Mouse (Mus musculus): ENCODE data around the gene Mrpl49.
A peak's percentile ranks its signal among the peaks of the same experiment; 100 is the strongest.

Gene Mrpl49

GRCm38 (mm10) chr19:6057313-6058096, at the start of gene Mrpl49, which contains the start of gene Fau:
Gene Mrpl49 (minus strand): TSS chr19:6057785.
Gene Fau (plus strand): TSS chr19:6057844.
- peak; percentile 99 to 100 for DNase-seq (ENCODE audit: low spot score in 2 of 2)

DNA sequence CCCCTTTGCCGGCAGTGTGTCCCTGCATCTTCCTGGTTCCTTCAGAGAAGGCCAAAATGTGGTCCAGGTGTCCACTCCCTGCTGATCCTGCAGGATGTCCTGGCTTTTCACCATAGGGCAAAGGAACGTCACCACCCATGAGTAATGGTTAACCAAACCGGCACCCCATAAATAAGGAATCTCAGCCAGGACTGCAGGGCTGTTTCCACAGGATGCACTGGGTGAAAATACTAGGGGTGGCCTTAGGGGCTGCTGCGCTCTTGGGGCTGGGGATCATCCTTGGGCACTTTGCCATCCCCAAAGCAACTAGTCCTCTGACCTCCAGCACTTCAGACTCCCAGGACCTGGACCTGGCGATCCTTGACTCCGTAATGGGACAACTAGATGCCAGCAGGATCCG, 48.0 kb upstream of the Mrpl49 start, which contains the start of gene Naaladl1:
Naaladl1 (plus strand) TSS at position 197 of the 400 bp plus-strand sequence.
- DNase-seq (ENCODE audit: low spot score in 2 of 2), result no peak

GRCm38 (mm10) chr19:6104476-6104875, 46.9 kb upstream of the Mrpl49 start:
- DNase-seq (ENCODE audit: low spot score in 2 of 2), result no peak

GRCm38 (mm10) chr19:6102169-6102853, 44.7 kb upstream of the Mrpl49 start:
- no peak for DNase-seq (ENCODE audit: low spot score in 2 of 2)

DNA sequence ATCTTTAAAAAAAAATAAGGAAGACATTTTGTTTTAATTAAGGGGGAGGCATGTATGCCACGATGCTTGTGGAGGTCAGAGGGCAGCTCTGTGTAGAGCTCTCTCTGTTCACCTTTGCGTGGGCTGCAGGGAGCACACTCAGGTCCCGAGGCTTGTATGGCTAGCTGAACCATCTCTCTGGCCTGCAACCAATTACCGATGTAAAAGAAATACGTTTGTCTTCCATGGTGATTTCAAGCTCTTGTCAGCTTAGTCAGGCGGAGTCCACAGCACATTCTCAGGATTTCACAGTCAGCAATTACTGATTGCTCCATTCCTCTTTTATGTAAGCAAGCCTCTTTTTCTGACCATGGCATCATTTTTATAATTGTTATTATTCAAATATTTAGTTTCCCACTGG, 43.6 kb upstream of the Mrpl49 start:
- DNase-seq (ENCODE audit: low spot score in 2 of 2), result no peak

GRCm38 (mm10) chr19:6097847-6098246, 40.3 kb upstream of the Mrpl49 start:
- no peak for DNase-seq (ENCODE audit: low spot score in 2 of 2)

- DNase-seq (ENCODE audit: low spot score in 2 of 2), result no peak
Observed at GRCm38 (mm10) chr19:6094119-6094518, 36.5 kb upstream of the Mrpl49 start, which contains the start of gene AC131692.1. Gene AC131692.1 (plus strand): TSS chr19:6094419.

GRCm38 (mm10) chr19:6088841-6089240, 31.3 kb upstream of the Mrpl49 start:
- DNase-seq (ENCODE audit: low spot score in 2 of 2), result no peak

DNA sequence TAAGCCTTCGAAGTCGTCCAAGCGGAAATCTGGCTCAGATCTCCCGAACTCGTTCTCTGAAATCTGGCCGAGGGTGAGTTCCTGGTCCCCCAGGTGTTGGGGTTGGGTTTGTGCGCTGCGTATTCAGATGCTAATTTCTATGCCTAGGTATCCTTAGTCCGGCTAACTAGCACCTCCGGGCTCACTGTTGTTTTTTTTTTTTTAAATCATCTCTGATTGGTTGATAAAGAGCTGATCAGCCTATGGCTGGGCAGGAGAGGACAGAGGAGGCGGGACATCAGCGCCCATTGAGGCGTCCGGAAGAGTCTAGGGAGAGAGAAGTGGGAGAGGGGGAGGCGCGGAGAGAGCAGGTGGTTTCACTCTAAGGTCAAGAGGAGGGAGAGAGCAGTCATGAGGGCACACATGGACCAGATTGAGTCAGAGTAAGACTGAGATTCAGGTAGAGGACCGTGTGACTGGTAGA, 27.9 kb upstream of the Mrpl49 start:
- DNase-seq (ENCODE audit: low spot score in 2 of 2), result no peak

DNA sequence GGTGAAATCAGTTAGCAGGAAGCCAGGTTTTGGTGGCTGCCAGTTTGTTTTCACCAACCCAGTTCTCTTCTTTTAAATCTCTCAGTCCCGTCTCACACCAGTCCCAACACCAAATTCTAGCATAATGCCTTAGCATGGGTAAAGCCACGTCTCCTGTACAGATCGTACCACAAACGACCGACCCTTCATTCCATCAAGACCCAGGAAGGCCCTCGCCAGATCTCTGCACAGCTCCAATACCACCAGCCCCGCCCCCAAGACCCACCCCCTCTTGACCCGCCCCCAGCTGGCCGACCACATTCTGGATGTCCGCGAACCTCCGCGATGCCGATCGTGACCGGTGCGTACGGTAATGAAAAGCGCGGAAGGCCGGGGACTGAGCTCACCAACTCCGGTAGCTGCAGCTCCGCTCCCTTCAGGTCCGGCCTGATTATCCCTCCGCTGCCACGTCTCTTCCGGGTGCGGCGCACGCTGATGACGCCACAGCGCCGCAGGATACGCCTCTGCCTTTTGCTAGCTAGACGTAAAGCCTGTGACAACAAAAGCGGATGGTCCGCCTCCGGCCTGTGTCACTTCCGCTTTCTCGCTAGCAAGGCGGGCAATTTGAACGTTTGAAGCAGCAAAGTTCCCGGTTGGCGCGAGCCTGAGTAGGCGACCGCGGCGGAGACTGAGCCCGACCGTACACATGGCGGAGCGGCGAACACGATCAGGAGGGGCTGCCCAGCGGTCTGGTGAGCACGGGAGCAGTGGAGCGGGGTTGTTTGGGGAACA, 27.1 kb upstream of the Mrpl49 start, which contains the start of the genes Zfpl1 and Cdca5:
Zfpl1 (minus strand) TSS at position 479 of the 771 bp plus-strand sequence.
Cdca5 (plus strand) TSS at position 506 of the 771 bp plus-strand sequence.
- peak; percentile 95 to 97 for DNase-seq (ENCODE audit: low spot score in 2 of 2)

DNA sequence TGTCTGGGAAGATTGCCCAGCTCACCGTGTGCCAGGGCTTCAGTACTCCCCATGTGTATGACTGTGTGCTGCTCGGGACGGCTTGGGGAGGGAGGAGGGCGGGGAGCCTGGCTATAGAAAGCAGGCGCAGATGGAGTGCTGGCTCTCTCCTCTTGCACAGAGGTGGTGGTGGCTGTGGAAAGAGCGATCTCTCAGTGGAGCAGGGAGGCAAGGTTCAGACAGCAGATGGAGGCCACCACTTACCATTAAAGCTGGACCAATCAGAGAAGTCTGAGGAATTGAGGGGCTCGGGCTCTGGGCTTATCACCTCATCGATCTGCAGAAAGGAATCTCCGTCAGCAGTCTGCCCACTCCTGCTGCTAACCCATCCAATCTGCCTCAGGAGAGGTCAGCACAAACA, 24.6 kb upstream of the Mrpl49 start, which contains the start of gene Gm28374:
Gm28374 (minus strand) TSS at position 101 of the 400 bp plus-strand sequence.
- no peak for DNase-seq (ENCODE audit: low spot score in 2 of 2)

- DNase-seq (ENCODE audit: low spot score in 2 of 2), result no peak
Observed at GRCm38 (mm10) chr19:6079983-6080480, 22.4 kb upstream of the Mrpl49 start, which contains the start of gene Tmem262. Gene Tmem262 (plus strand): TSS chr19:6080033.

- DNase-seq (ENCODE audit: low spot score in 2 of 2), result peak; percentile 91 to 92
Observed at GRCm38 (mm10) chr19:6076564-6077393, 19.2 kb upstream of the Mrpl49 start, which contains the start of gene Vps51. Gene Vps51 (minus strand): TSS chr19:6077231.

DNA sequence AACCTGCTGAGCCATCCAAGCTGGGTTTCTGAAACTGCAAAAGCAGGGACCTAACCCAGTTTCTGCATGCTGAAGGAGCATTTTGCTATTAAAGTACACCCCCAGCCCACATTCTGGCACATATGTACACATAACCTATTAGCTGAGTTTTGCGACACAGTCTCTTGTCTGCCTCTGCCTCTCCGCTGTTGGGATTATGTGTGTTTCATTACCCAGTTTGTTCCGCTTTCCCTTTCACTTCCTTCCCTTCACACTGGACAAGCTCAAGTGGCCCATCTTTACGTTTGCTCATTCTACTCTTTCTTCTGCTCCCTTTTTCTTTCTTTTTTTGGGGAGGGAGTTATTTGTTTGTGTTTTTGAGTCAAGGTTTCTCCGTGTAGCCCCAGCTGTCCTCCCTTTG, 16.3 kb upstream of the Mrpl49 start:
- DNase-seq (ENCODE audit: low spot score in 2 of 2), result no peak

DNA sequence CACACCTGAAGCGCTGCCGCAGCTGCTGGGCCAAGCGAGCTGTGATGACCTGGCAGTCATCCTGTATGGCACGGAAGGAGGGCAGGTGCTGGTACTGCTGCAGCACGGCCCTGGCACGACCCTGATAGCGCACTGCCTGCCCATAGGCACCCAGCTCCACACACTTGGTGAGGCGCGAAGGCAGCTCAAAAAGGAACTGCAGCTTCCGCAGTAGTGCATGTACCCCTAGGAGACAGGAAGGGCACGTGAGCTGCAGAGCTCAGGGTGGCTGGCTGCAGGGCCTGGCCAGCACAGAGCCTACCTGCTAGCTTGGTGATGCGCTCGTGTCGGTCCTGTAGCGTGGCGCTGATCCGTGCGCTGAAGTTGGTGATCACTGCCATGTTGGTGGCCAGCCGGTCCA, 13.7 kb upstream of the Mrpl49 start:
- no peak for DNase-seq (ENCODE audit: low spot score in 2 of 2)

DNA sequence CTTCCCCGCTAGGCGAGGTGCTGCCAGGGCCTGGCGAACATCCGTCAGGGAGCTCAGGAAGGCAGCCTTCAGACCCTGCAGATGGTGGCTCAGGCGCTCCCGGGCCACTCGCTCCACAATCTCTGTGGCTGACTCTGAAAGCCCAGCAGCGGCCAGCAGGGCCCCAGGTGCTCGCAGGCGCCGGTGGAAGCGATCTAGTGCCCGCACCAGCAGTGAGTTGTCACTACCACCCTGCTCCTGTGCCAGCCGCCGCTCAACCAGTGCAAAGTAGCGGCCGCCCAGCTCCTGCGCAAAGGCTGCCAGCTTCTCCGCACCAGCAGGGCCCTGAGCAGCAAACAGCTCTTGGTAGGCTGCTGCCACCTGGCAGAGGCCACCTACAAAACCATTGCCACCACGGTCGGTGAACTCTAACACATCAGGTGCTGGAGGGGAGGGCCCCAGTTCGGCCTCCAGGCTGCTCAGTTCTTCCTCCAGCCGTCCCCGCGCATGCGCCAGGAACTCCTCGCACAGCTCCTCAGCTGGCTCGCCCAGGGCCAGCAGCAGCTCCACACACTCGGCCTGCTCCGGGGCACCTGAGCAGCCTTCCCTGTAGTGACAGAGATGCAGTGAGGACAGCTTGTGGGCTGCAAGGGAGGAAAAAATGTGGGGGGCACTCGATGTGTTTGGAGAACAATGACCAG, 13.1 kb upstream of the Mrpl49 start:
- no peak for DNase-seq (ENCODE audit: low spot score in 2 of 2)

- DNase-seq (ENCODE audit: low spot score in 2 of 2), result no peak
Observed at GRCm38 (mm10) chr19:6069851-6070250, 12.3 kb upstream of the Mrpl49 start.

- no peak for DNase-seq (ENCODE audit: low spot score in 2 of 2)
Observed at GRCm38 (mm10) chr19:6068951-6069350, 11.4 kb upstream of the Mrpl49 start.

GRCm38 (mm10) chr19:6067724-6068415, 10.3 kb upstream of the Mrpl49 start, which contains the start of gene Tm7sf2:
Gene Tm7sf2 (minus strand): TSS chr19:6068373.
- DNase-seq (ENCODE audit: low spot score in 2 of 2), result peak; percentile 85 to 87
